Mouse (Mus musculus) neural tube, embryonic 11.5 days (tissue): ENCODE measurements at regions not wholly inside any gene's neighbourhood (a gene's known extent, or its start where the extent isn't known, plus 50 kb on each side); places are given as distances from the start of the nearest gene placed in this dataset.

Source experiments
- ATAC-seq: fragments of 200-750 bp; cut with Nextera tagmentation; 2 replicates; pipeline ENCODE4 v1.8.0; 2017; ENCODE audit warnings: moderate number of reproducible peaks, mild to moderate bottlenecking, moderate TSS enrichment, moderate library complexity; ENCODE audit not compliant: insufficient read depth, low FRiP score, low TSS enrichment
- DNase-seq: peaks from one replicate; pipeline ENCODE4 v3.0.0-alpha.2; 2015; ENCODE audit warnings: low spot score
- H3K27ac ChIP-seq: fragments of 300-500 bp; sonication (generic); 2 replicates; pipeline ENCODE4 v1.5.1; 2014; ENCODE audit warnings: low read depth, mild to moderate bottlenecking, low read length
- H3K27me3 ChIP-seq: fragments of 300-500 bp; sonication (generic); 2 replicates; pipeline ENCODE4 v1.6.1; 2014; ENCODE audit warnings: mild to moderate bottlenecking, low read length, mixed read lengths; ENCODE audit not compliant: control insufficient read depth, insufficient read depth
- H3K36me3 ChIP-seq: fragments of 300-500 bp; sonication (generic); 2 replicates; pipeline ENCODE4 v1.6.1; 2014; ENCODE audit warnings: mild to moderate bottlenecking, low read length, moderate library complexity, mixed read lengths; ENCODE audit not compliant: control insufficient read depth, insufficient read depth
- H3K4me1 ChIP-seq: fragments of 300-500 bp; sonication (generic); 2 replicates; pipeline ENCODE4 v1.6.1; 2014; ENCODE audit warnings: low read length, mixed read lengths; ENCODE audit not compliant: control insufficient read depth, insufficient read depth
- H3K4me2 ChIP-seq: fragments of 300-500 bp; sonication (generic); 2 replicates; pipeline ENCODE4 v1.6.1; 2014; ENCODE audit warnings: low read depth, mild to moderate bottlenecking, moderate library complexity
- H3K4me3 ChIP-seq: fragments of 300-500 bp; sonication (generic); 2 replicates; pipeline ENCODE4 v1.5.1; 2014; ENCODE audit warnings: low read depth, low read length
- H3K9ac ChIP-seq: fragments of 300-500 bp; sonication (generic); 2 replicates; pipeline ENCODE4 v1.6.1; 2014; ENCODE audit warnings: mild to moderate bottlenecking, low read length
- H3K9me3 ChIP-seq: fragments of 300-500 bp; sonication (generic); 2 replicates; pipeline ENCODE4 v1.6.1; 2016; ENCODE audit warnings: low read length; ENCODE audit not compliant: control insufficient read depth
- WGBS: fragments of 180-500 bp; shearing (Covaris S2); extraction: QIAGEN DNeasy Blood & Tissue Kit; methylation state at CpG from one replicate; pipeline ENCODE4 v1.1.7; 2014; 5-methylcytosine and 5-hydroxymethylcytosine counted together

- Histone ChIP-seq H3K4me3 (no peak overlapping the region), H3K9ac (no peak overlapping the region), H3K4me1 (no peaks in the 10 kb centered on the region), H3K4me2 (no peak overlapping the region), H3K36me3 (no peaks in the 10 kb centered on the region), H3K27ac (no peak overlapping the region), H3K27me3 (no peaks in the 10 kb centered on the region), H3K9me3 (no peaks in the 10 kb centered on the region)
- no peak for ATAC-seq
- DNase-seq: no peak
- WGBS: 86% methylated on average over 2 of the region's 2 CpGs
Observed at GRCm38 (mm10) chr9:33475106-33475505, 839.1 kb downstream of the Ets1 start.

DNA sequence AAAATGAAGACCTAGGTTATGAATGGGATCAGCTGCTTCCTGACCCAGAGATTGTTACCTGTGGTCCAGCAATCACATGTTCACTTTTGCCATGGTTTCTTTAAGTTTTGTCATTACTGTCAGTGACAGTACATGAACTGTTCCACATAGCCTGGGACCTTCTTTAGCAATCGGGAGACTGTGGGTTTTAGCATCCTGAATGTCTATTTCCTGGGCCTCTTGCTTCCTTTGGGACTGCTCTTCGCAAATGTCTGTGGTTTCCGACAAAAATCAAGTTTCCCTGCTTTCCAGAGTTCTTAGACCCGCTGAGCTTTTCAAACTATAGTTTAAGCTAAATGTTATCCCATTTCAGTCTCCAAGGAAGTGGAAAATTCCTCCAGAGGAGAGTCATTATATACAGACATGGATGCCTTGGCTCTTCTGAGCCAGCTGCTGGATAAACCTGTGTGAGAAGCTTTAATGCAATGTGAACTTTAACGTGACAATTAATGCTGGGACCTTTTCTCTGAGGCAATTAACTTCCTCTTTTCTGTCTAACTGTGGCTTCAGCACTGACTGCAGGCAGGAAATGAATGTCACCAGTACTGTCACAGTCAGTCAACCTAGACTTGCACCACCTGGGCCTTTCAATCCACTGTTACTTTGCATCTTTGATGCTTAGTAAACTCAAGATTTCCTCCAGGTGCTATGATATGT lies 847.0 kb downstream of the Ets1 start:
- H3K4me1 ChIP-seq: no peaks in the 10 kb centered on the region
- WGBS: 73% methylated on average over 5 of the region's 5 CpGs
- no peak for DNase-seq
- H3K9me3 ChIP-seq: no peaks in the 10 kb centered on the region
- no peak overlapping the region for H3K9ac ChIP-seq
- H3K27ac ChIP-seq: no peak overlapping the region
- no peaks in the 10 kb centered on the region for H3K36me3 ChIP-seq
- no peak for ATAC-seq
- H3K27me3 ChIP-seq: no peaks in the 10 kb centered on the region
- H3K4me3 ChIP-seq: no peak overlapping the region
- no peak overlapping the region for H3K4me2 ChIP-seq

DNA sequence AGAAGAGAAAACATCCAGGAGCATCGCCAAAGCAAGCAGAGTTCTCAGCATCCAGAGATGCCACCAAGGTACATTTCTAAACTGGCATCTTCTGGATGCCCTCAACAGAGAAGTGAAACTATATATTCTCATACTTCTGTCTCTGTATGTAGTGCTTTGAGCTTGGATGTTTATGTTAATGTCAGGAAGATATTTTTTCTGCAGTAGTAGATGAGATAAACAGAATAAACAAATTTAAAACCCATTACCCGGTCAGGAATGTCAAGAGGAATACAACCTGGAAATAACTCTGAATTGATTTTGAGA lies 847.5 kb downstream of the Ets1 start:
- H3K27ac ChIP-seq: no peak overlapping the region
- H3K4me3 ChIP-seq: no peak overlapping the region
- no peaks in the 10 kb centered on the region for H3K36me3 ChIP-seq
- no peaks in the 10 kb centered on the region for H3K27me3 ChIP-seq
- H3K4me1 ChIP-seq: no peaks in the 10 kb centered on the region
- no peak overlapping the region for H3K4me2 ChIP-seq
- H3K9me3 ChIP-seq: no peaks in the 10 kb centered on the region
- DNase-seq: no peak
- WGBS: 86% methylated on average over 2 of the region's 2 CpGs
- no peak for ATAC-seq
- no peak overlapping the region for H3K9ac ChIP-seq

DNA sequence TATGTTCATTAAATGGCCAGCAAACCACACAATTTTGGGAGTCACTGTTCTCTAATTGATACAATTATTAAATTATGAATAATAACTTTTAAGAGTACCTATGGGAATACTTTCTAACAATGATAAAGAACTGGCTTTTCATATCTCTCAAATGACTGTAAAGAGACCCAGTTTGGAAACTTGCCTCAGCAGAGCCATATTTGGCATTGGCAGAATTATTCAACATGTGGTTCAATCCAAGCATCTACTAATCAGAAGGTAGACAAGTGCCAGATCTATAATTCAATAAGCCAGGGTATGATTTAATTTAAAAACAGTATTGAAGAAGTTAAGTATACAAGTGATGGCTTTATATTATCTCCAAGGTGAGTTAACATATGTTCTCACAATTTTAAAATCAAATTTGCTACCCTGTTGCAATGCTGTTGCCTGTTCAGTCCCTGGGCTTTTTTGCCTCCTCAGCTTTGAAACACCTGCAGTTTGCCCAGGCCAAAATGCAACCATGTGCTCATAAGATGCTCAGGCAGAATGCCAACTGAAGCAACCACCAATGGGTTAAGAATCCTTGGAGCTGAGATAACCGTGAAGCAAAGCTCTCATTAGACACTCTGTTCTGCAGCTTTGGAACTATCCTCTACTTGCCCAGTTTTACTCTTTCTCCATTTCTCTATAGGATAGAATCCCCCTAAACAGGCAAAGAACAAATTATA lies 897.2 kb downstream of the Ets1 start:
- Histone ChIP-seq H3K9ac (no peak overlapping the region), H3K4me1 (no peaks in the 10 kb centered on the region), H3K4me3 (no peak overlapping the region), H3K4me2 (no peak overlapping the region), H3K9me3 (no peaks in the 10 kb centered on the region), H3K36me3 (no peaks in the 10 kb centered on the region), H3K27ac (no peak overlapping the region), H3K27me3 (no peaks in the 10 kb centered on the region)
- WGBS: 77% methylated on average over 1 of the region's 1 CpGs
- DNase-seq (no peak), ATAC-seq (no peak)

DNA sequence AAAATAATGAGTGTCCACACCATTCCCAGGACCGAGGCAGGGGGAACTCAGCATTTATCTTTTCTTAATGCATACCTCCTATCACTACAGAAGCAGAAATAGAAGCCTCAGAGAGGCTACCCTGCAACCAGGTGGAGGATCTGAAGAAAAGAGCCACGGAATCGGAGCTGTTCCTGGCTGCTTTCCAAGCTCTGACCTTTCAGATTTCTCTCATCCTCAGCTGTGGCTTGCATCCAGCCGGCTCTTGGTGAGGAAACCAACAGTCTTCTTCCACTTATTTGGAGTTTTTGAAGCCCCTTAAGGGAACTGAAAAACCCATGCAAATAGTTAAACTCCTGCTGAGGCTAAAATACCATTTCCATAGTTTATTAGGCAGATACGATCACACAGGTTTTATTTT lies 907.3 kb downstream of the Ets1 start:
- H3K27me3 ChIP-seq: no peaks in the 10 kb centered on the region
- no peaks in the 10 kb centered on the region for H3K36me3 ChIP-seq
- DNase-seq: peak; percentile 10
- H3K27ac ChIP-seq: no peak overlapping the region
- ATAC-seq: no peak
- H3K4me1 ChIP-seq: no peaks in the 10 kb centered on the region
- H3K4me2 ChIP-seq: no peak overlapping the region
- H3K9ac ChIP-seq: no peak overlapping the region
- no peak overlapping the region for H3K4me3 ChIP-seq
- H3K9me3 ChIP-seq: no peaks in the 10 kb centered on the region
- 78% methylated on average over 5 of the region's 5 CpGs for WGBS

DNA sequence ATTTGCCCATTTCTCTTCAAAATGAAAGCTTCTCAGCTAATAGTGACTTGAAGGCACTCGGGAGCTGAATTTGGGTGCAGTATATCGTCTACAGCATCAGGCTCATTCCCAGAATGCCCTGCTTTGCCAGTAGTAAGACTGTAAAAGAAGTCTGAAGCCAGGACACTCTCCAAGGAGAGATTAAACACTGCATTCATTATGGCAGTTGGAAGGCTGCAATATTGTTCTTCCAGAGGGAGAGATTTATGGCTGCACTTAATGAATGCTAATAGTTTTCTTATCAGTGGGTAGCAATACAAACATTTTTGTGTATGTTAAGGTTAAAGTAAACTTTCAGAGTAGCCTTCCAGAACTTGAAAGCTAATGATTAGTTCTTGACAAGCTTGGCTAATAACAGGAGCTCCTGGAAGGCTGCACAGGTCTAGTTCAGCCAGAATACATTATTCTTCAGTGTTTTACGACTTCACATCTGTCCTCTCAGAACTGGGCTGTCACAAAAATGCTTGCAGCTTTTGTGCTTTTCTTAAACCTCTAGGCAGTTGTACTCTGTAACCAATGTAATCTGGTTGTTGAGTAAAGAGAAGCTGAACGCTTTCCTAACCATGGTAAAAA lies 910.2 kb downstream of the Ets1 start:
- no peaks in the 10 kb centered on the region for H3K36me3 ChIP-seq
- 54% methylated on average over 4 of the region's 4 CpGs for WGBS
- H3K9ac ChIP-seq: no peak overlapping the region
- no peak overlapping the region for H3K27ac ChIP-seq
- H3K4me3 ChIP-seq: no peak overlapping the region
- no peaks in the 10 kb centered on the region for H3K9me3 ChIP-seq
- no peaks in the 10 kb centered on the region for H3K27me3 ChIP-seq
- no peaks in the 10 kb centered on the region for H3K4me1 ChIP-seq
- ATAC-seq: no peak
- no peak overlapping the region for H3K4me2 ChIP-seq
- no peak for DNase-seq

GRCm38 (mm10) chr9:33549395-33549794 lies 913.4 kb downstream of the Ets1 start:
- 97% methylated on average over 5 of the region's 5 CpGs for WGBS
- no peak for ATAC-seq
- DNase-seq: no peak
- H3K9me3 ChIP-seq: no peaks in the 10 kb centered on the region
- no peaks in the 10 kb centered on the region for H3K36me3 ChIP-seq
- no peaks in the 10 kb centered on the region for H3K4me1 ChIP-seq
- H3K9ac ChIP-seq: no peak overlapping the region
- no peak overlapping the region for H3K27ac ChIP-seq
- H3K27me3 ChIP-seq: no peaks in the 10 kb centered on the region
- H3K4me2 ChIP-seq: no peak overlapping the region
- H3K4me3 ChIP-seq: no peak overlapping the region

- DNase-seq (no peak), ATAC-seq (no peak)
- Histone ChIP-seq H3K27me3 (no peaks in the 10 kb centered on the region), H3K4me2 (no peak overlapping the region), H3K4me3 (no peak overlapping the region), H3K36me3 (no peaks in the 10 kb centered on the region), H3K27ac (no peak overlapping the region), H3K9me3 (no peaks in the 10 kb centered on the region), H3K9ac (no peak overlapping the region), H3K4me1 (no peaks in the 10 kb centered on the region)
- WGBS: 92% methylated on average over 2 of the region's 2 CpGs
Observed at GRCm38 (mm10) chr9:33571990-33572389, 913.7 kb upstream of the Kirrel3 start.

DNA sequence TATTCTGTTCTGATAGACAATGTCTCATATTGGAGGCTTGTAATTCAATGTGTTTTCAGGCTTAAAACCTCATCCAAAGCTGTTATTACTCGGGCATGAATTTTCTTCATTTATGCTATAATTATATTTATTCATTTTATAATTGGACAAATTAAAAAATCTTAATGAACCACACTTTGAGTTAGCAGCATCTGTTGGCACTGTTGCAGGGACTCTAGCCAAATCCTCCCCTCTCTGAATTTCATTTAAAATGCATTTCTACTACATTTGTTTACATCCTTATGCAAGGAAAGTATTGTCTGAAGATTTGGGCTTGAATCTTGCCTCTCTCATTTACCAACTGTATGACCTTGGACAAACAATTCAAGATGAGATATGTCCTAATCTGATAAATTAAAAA lies 874.2 kb upstream of the Kirrel3 start:
- no peak overlapping the region for H3K9ac ChIP-seq
- DNase-seq: no peak
- H3K4me2 ChIP-seq: no peak overlapping the region
- WGBS: 100% methylated on average over 1 of the region's 1 CpGs
- H3K4me3 ChIP-seq: no peak overlapping the region
- no peaks in the 10 kb centered on the region for H3K27me3 ChIP-seq
- no peak for ATAC-seq
- no peaks in the 10 kb centered on the region for H3K36me3 ChIP-seq
- no peaks in the 10 kb centered on the region for H3K9me3 ChIP-seq
- H3K4me1 ChIP-seq: no peaks in the 10 kb centered on the region
- H3K27ac ChIP-seq: no peak overlapping the region
